Mouse (Mus musculus) CH12.LX (cell line): ENCODE data around the gene Mcur1. TPM values are rescaled to one million over a fixed set of nuclear protein-coding genes. Genes with fewer than 3 reads are reported as not detected.

Experiments
- DNase-seq: peaks from one replicate; pipeline ENCODE4 v3.0.0-alpha.2; 2013; ENCODE audit errors: extremely low read depth
- H3K27ac ChIP-seq: 2 replicates; pipeline ENCODE4 v1.5.1; 2012; ENCODE audit warnings: low read depth, mild to moderate bottlenecking, control low read depth, moderate library complexity; ENCODE audit not compliant: insufficient read depth
- H3K27me3 ChIP-seq: replicated peaks from 2 replicates; pipeline ENCODE3; 2012; ENCODE audit warnings: inconsistent platforms
- H3K36me3 ChIP-seq, 2 experiments: replicated peaks in 1 of 2; 2 replicates each; pipeline versions ENCODE3 to v1.6.1; 2012; ENCODE audit warnings: inconsistent platforms in 1 of 2, low read length in 1 of 2, mild to moderate bottlenecking in 1 of 2, mixed read lengths in 1 of 2, moderate library complexity in 1 of 2; ENCODE audit not compliant: control insufficient read depth in 1 of 2, insufficient read depth in 1 of 2
- H3K4me1 ChIP-seq, 2 experiments: 2 replicates each; pipeline ENCODE4 v1.6.1; 2012; ENCODE audit warnings: inconsistent platforms in 1 of 2, moderate library complexity in 1 of 2; ENCODE audit not compliant: insufficient read depth in 2 of 2, control insufficient read depth in 1 of 2
- H3K4me2 ChIP-seq: 2 replicates; pipeline ENCODE4 v1.6.1; 2012; ENCODE audit warnings: low read depth, mild to moderate bottlenecking, control low read depth; ENCODE audit not compliant: poor library complexity, insufficient read depth, severe bottlenecking
- H3K4me3 ChIP-seq, 3 experiments: fragments of 150-350 bp in 1 of 3; sonication (generic) in 1 of 3; replicated peaks in 1 of 3; 2 replicates each; pipeline versions ENCODE3 to v1.5.1; 2011 to 2012; ENCODE audit warnings: low read depth in 2 of 3, low read length in 2 of 3, mild to moderate bottlenecking in 2 of 3, moderate library complexity in 2 of 3, control low read depth in 1 of 3, improper control_type of control experiment in 1 of 3, inconsistent platforms in 1 of 3, mixed read lengths in 1 of 3; ENCODE audit not compliant: poor library complexity in 1 of 3
- H3K79me2 ChIP-seq: replicated peaks from 2 replicates; pipeline ENCODE4 v1.6.1; 2012; ENCODE audit warnings: mild to moderate bottlenecking, moderate library complexity; ENCODE audit not compliant: control insufficient read depth, poor library complexity, insufficient read depth, severe bottlenecking; ENCODE audit errors: extremely low read depth
- H3K9ac ChIP-seq: 2 replicates; pipeline ENCODE4 v1.6.1; 2012; ENCODE audit warnings: low read depth, mild to moderate bottlenecking, control low read depth, moderate library complexity; ENCODE audit not compliant: insufficient read depth
- H3K9me3 ChIP-seq: replicated peaks from 2 replicates; pipeline ENCODE3; 2012; ENCODE audit warnings: low read length, inconsistent platforms, mixed read lengths
- BHLHE40 ChIP-seq: IDR thresholded peaks from 2 replicates; pipeline ENCODE4 v1.6.1; 2011; ENCODE audit warnings: mild to moderate bottlenecking, low read depth, low read length, improper control_type of control experiment
- CHD1 ChIP-seq: IDR thresholded peaks from 2 replicates; pipeline ENCODE4 v1.6.1; 2012; ENCODE audit warnings: low read depth, low read length, improper control_type of control experiment, inconsistent platforms
- CHD2 ChIP-seq: IDR thresholded peaks from 2 replicates; pipeline ENCODE4 v1.6.1; 2011; ENCODE audit warnings: low read length, improper control_type of control experiment
- CTCF ChIP-seq, 2 experiments: IDR thresholded peaks in 1 of 2; conservative IDR thresholded peaks in 1 of 2; 2 replicates each; pipeline ENCODE4 v1.5.1; 2011 to 2012; ENCODE audit warnings: low read depth in 2 of 2, low read length in 2 of 2, improper control_type of control experiment in 1 of 2, inconsistent platforms in 1 of 2, mild to moderate bottlenecking in 1 of 2, moderate library complexity in 1 of 2
- E2F4 ChIP-seq: IDR thresholded peaks from 2 replicates; pipeline ENCODE4 v1.6.1; 2011; ENCODE audit warnings: low read depth, low read length, improper control_type of control experiment; ENCODE audit not compliant: insufficient replicate concordance
- ELF1 ChIP-seq: IDR thresholded peaks from 2 replicates; pipeline ENCODE4 v1.6.1; 2014; ENCODE audit warnings: low read depth, mild to moderate bottlenecking, inconsistent platforms, low read length, improper control_type of control experiment
- ETS1 ChIP-seq: conservative IDR thresholded peaks from 2 replicates; pipeline ENCODE4 v1.6.1; 2012; ENCODE audit warnings: low read depth, mild to moderate bottlenecking, inconsistent platforms, low read length, improper control_type of control experiment, moderate library complexity
- JUN ChIP-seq: IDR thresholded peaks from 2 replicates; pipeline ENCODE4 v1.6.1; 2011; ENCODE audit warnings: low read depth, mild to moderate bottlenecking, low read length, improper control_type of control experiment, moderate library complexity; ENCODE audit not compliant: insufficient read depth
- JUND ChIP-seq: conservative IDR thresholded peaks from 2 replicates; pipeline ENCODE4 v1.6.1; 2011; ENCODE audit warnings: low read depth, low read length, improper control_type of control experiment
- KAT2A ChIP-seq: IDR thresholded peaks from 2 replicates; pipeline ENCODE4 v1.6.1; 2012; ENCODE audit warnings: low read length, improper control_type of control experiment, inconsistent platforms; ENCODE audit not compliant: insufficient replicate concordance
- MAZ ChIP-seq: IDR thresholded peaks from 2 replicates; pipeline ENCODE4 v1.6.1; 2012; ENCODE audit warnings: low read depth, mild to moderate bottlenecking, inconsistent platforms, low read length, improper control_type of control experiment, moderate library complexity
- MXI1 ChIP-seq: IDR thresholded peaks from 2 replicates; pipeline ENCODE4 v1.6.1; 2011; ENCODE audit warnings: mild to moderate bottlenecking, low read depth, low read length, improper control_type of control experiment
- MYC ChIP-seq: IDR thresholded peaks from 2 replicates; pipeline ENCODE4 v1.6.1; 2011; ENCODE audit warnings: low read depth, mild to moderate bottlenecking, improper control_type of control experiment, low read length
- NELFE ChIP-seq: IDR thresholded peaks from 2 replicates; pipeline ENCODE4 v1.6.1; 2011; ENCODE audit warnings: low read depth, low read length, improper control_type of control experiment
- POLR2A ChIP-seq: IDR thresholded peaks from 2 replicates; pipeline ENCODE4 v1.6.1; 2011; ENCODE audit warnings: low read depth, mild to moderate bottlenecking, improper control_type of control experiment, low read length
- SIN3A ChIP-seq: IDR thresholded peaks from 2 replicates; pipeline ENCODE4 v1.6.1; 2012; ENCODE audit warnings: low read length, improper control_type of control experiment, inconsistent platforms
- SMC3 ChIP-seq: IDR thresholded peaks from 2 replicates; pipeline ENCODE4 v1.6.1; 2011; ENCODE audit warnings: low read depth, low read length, improper control_type of control experiment
- TBP ChIP-seq: conservative IDR thresholded peaks from 2 replicates; pipeline ENCODE4 v1.6.1; 2011; ENCODE audit warnings: low read depth, low read length, improper control_type of control experiment
- UBTF ChIP-seq: IDR thresholded peaks from 2 replicates; pipeline ENCODE4 v1.6.1; 2012; ENCODE audit warnings: low read depth, mild to moderate bottlenecking, inconsistent platforms, low read length, improper control_type of control experiment, moderate library complexity
- USF1 ChIP-seq: IDR thresholded peaks from 2 replicates; pipeline ENCODE4 v1.6.1; 2014; ENCODE audit warnings: low read depth, mild to moderate bottlenecking, inconsistent platforms, low read length, improper control_type of control experiment
- ZC3H11A ChIP-seq: IDR thresholded peaks from 2 replicates; pipeline ENCODE4 v1.6.1; 2012; ENCODE audit warnings: low read depth, mild to moderate bottlenecking, inconsistent platforms, low read length, improper control_type of control experiment
- ZKSCAN1 ChIP-seq: IDR thresholded peaks from 2 replicates; pipeline ENCODE4 v1.6.1; 2012; ENCODE audit warnings: low read depth, inconsistent platforms, low read length, improper control_type of control experiment, borderline replicate concordance
- ZMIZ1 ChIP-seq: IDR thresholded peaks from 2 replicates; pipeline ENCODE4 v1.6.1; 2012; ENCODE audit warnings: low read depth, mild to moderate bottlenecking, inconsistent platforms, low read length, improper control_type of control experiment
- ZNF384 ChIP-seq: IDR thresholded peaks from 2 replicates; pipeline ENCODE4 v1.6.1; 2012; ENCODE audit warnings: low read depth, low read length, improper control_type of control experiment, inconsistent platforms
- dilution Hi-C: fragments of 300-500 bp; cut with MboI; formaldehyde crosslinking; loops from 2 replicates; pipeline ENCODE4 v1.14.3; 2020; ENCODE audit warnings: low sequenced_read_pairs; ENCODE audit not compliant: extremely low pct_unique_long_range_greater_than_20kb, extremely low pct_ligation_motif_present
- in situ Hi-C: fragments of 300-500 bp; cut with MboI; formaldehyde crosslinking; loops from 3 replicates; pipeline ENCODE4 v1.14.3; 2019; ENCODE audit warnings: low sequenced_read_pairs, low pct_ligation_motif_present, low pct_unique_long_range_greater_than_20kb, mixed read lengths
- polyA plus RNA-seq: library from polyadenylated mRNA; unstranded; fragments of >175 nt; gene quantifications from 2 replicates; pipeline ENCODE4 v1.2.1, GENCODE M21; 2012; ENCODE audit warnings: low read depth; ENCODE audit not compliant: insufficient read length
- total RNA-seq, 2 experiments: library from RNA; depleted of rRNA; stranded (reverse); fragments of 300-350 nt in 1 of 2; fragments of >200 nt in 1 of 2; gene quantifications; 2 replicates each; pipeline ENCODE4 v1.2.3; 2012 to 2014

The Mcur1 gene
- total and polyA plus RNA-seq, 3 experiments = 4.7 to 12.5 (median 6.3) TPM

- no peak overlapping the region for H3K4me3 ChIP-seq
- H3K27me3 ChIP-seq = no peaks in the 10 kb centered on the region
- dilution Hi-C loops (no loop called here), in situ Hi-C loops (no loop called here)
- H3K9ac ChIP-seq = no peak overlapping the region
- peaks cover 0 to 2% of the 10 kb centered on the region in 2 experiments for H3K36me3 ChIP-seq
- no peak overlapping the region for H3K27ac ChIP-seq
- H3K4me2 ChIP-seq = no peak overlapping the region
- H3K4me1 ChIP-seq = no peaks in the 10 kb centered on the region
- H3K9me3 ChIP-seq = no peaks in the 10 kb centered on the region
- DNase-seq = no peak
- no peak for TF ChIP-seq SIN3A
- no peak for TF ChIP-seq KAT2A
- no peak for TF ChIP-seq ZNF384
- no peak for TF ChIP-seq BHLHE40
- no peak for TF ChIP-seq ZC3H11A
- TF ChIP-seq JUND = no peak
- no peak for TF ChIP-seq POLR2A
- no peak for TF ChIP-seq ZMIZ1
- TF ChIP-seq JUN = no peak
- no peak for TF ChIP-seq MYC
- no peak for TF ChIP-seq CHD2
- TF ChIP-seq CTCF (conservative IDR thresholded peaks at IDR 0.05 in 1 of 2, IDR thresholded peaks at IDR 0.05 in 1 of 2; ENCODE audit: low read depth in 2 of 2, low read length in 2 of 2) = no peak
- TF ChIP-seq ZKSCAN1 = no peak
- no peak for TF ChIP-seq ELF1
- no peak for TF ChIP-seq MXI1
- H3K79me2 ChIP-seq = no peaks in the 10 kb centered on the region
These were observed 26.0 kb downstream of the Mcur1 start for GRCm38 (mm10) chr13:43534015-43534414.

DNA sequence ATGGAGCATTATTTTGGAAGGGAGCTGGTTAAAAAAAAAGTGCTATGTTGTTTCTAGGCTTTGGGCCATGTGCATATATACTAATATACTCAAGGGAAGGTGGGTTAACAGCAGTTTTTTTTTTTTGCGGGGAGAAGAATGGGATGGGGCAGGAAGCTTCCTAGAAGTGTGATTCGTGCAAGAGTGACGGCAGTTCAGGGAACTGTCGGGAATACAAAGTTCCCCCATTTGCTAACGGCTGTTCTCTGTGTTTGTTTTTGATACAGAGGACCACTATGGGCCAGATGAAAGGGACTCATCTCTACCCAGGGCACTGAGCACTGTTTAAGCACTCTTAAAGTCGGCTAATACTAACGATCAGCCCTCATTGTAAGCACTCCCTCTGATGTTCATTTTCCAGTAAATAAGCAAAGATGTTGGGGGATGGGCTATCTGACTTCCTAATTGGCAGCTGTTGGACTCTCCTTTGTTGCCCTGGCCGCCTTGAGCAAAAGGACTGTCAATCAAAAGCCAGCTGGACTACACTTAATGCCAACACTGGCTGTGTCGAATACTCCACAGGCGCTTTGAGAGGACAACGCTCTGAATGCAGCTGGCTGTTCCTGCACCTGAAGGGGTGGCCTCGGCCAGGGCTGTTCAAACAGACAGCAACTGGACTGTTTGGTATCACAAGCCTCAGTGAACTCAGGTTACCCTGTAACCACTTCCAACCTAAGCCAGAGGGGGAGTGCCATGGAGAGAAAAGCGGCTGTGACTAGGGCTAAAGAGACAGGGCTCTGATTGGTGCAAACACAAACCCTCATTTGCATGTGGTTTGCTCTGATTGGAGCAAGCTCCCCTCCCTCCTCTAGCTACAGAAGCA, 28.9 kb downstream of the Mcur1 start:
- no peak for TF ChIP-seq ZKSCAN1
- no peak for TF ChIP-seq JUND
- TF ChIP-seq SMC3 = no peak
- no peak for TF ChIP-seq USF1
- TF ChIP-seq ZNF384 = no peak
- no peak for TF ChIP-seq POLR2A
- TF ChIP-seq MAZ = no peak
- no peak for TF ChIP-seq CHD2
- no peak for TF ChIP-seq ELF1
- no peak for TF ChIP-seq CHD1
- TF ChIP-seq NELFE = no peak
- TF ChIP-seq ETS1 = no peak
- TF ChIP-seq SIN3A = no peak
- no peak for TF ChIP-seq ZMIZ1
- no peak for TF ChIP-seq UBTF
- TF ChIP-seq TBP = no peak
- no peak for TF ChIP-seq E2F4
- TF ChIP-seq MXI1 = no peak
- dilution Hi-C loops (no loop called here), in situ Hi-C loops (no loop called here)
- H3K9me3 ChIP-seq = peaks cover 4% of the 10 kb centered on the region
- H3K36me3 ChIP-seq = no peaks in the 10 kb centered on the region
- DNase-seq = no peak
- H3K4me2 ChIP-seq = no peak overlapping the region
- H3K79me2 ChIP-seq = no peaks in the 10 kb centered on the region
- no peak overlapping the region for H3K9ac ChIP-seq
- H3K27ac ChIP-seq = no peak overlapping the region
- H3K27me3 ChIP-seq = no peaks in the 10 kb centered on the region
- no peaks in the 10 kb centered on the region for H3K4me1 ChIP-seq
- no peak overlapping the region for H3K4me3 ChIP-seq
